Mouse (Mus musculus) embryonic facial prominence, embryonic 12.5 days (tissue): ENCODE data around the gene Dennd2d. TPM values are rescaled to one million over a fixed set of nuclear protein-coding genes. Genes with fewer than 3 reads are reported as not detected.

Experiments used
- ATAC-seq: fragments of 200-750 bp; cut with Nextera tagmentation; 2 replicates; pipeline ENCODE4 v1.8.0; 2017; ENCODE audit not compliant: insufficient number of reproducible peaks, insufficient read depth, low FRiP score, low TSS enrichment
- H3K27ac ChIP-seq: fragments of 300-500 bp; sonication (generic); 2 replicates; pipeline ENCODE4 v1.5.1; 2016; ENCODE audit warnings: mild to moderate bottlenecking
- H3K27me3 ChIP-seq: fragments of 300-500 bp; sonication (generic); 2 replicates; pipeline ENCODE4 v1.6.1; 2016; ENCODE audit warnings: mild to moderate bottlenecking, moderate library complexity
- H3K36me3 ChIP-seq: fragments of 300-500 bp; sonication (generic); 2 replicates; pipeline ENCODE4 v1.6.1; 2016; ENCODE audit warnings: mild to moderate bottlenecking
- H3K4me1 ChIP-seq: fragments of 300-500 bp; sonication (generic); 2 replicates; pipeline ENCODE4 v1.6.1; 2016
- H3K4me2 ChIP-seq: fragments of 300-500 bp; sonication (generic); replicated peaks from 2 replicates; pipeline ENCODE4 v1.6.1; 2016; ENCODE audit warnings: mild to moderate bottlenecking, moderate library complexity
- H3K4me3 ChIP-seq: fragments of 300-500 bp; sonication (generic); 2 replicates; pipeline ENCODE4 v1.5.1; 2016; ENCODE audit warnings: mild to moderate bottlenecking
- H3K9ac ChIP-seq: fragments of 300-500 bp; sonication (generic); 2 replicates; pipeline ENCODE4 v1.6.1; 2016; ENCODE audit warnings: mild to moderate bottlenecking, moderate library complexity
- H3K9me3 ChIP-seq: fragments of 300-500 bp; sonication (generic); 2 replicates; pipeline ENCODE4 v1.6.1; 2016; ENCODE audit warnings: mild to moderate bottlenecking, moderate library complexity
- WGBS: fragments of 180-500 bp; shearing (Covaris S2); methylation state at CpG from one replicate; pipeline ENCODE4 v1.1.7; 2016; 5-methylcytosine and 5-hydroxymethylcytosine counted together
- polyA plus RNA-seq: library from polyadenylated mRNA; unstranded; fragments of >200 nt; fragmentation: Nextera tagmentation; extraction: Ambion mirVana; gene quantifications from 2 replicates; pipeline ENCODE4 v1.2.1, GENCODE M21; 2016

Dennd2d gene
- polyA plus RNA-seq, 1 experiment from 2014 or later, result 1.3 TPM

DNA sequence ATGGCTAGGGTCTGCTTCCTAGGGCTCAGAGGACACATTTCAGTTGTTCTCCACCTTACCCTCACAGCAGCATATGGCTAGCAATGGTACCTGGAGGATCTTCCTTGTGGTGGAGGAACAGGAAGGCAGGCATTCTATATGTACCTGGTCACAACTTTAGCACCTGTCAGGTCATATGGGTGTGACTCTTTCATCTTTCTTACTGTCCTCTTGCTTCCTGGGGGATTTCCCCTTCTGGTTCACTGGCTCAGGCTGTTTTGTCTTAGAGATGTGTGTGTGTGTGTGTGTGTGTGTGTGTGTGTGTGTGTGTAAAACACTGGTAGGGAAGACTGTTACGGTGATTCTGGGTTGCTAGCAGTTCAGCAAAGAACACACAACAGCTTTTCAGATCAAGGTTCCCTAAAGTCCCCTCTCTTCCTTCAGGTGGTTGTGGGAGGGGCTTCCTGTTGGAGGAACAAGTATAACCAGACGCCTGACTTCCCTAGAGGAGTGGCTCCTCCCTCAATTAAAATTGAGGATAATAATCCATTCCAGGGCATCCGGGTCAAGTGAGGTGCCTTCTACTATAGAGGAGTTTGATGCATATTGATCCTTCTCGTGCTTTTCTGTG is 1.7 kb downstream of the Dennd2d start:
- no peak for ATAC-seq
- Histone ChIP-seq H3K4me1 (peaks cover 5% of the 10 kb centered on the region; the same call in 1 of the 2 replicates), H3K9ac (no peak overlapping the region), H3K36me3 (no peaks in the 10 kb centered on the region), H3K4me3 (no peak overlapping the region), H3K27me3 (peaks cover 14% of the 10 kb centered on the region), H3K4me2 (no peak overlapping the region), H3K27ac (no peak overlapping the region), H3K9me3 (no peaks in the 10 kb centered on the region)
- WGBS, result 61% methylated on average over 4 of the region's 4 CpGs

DNA sequence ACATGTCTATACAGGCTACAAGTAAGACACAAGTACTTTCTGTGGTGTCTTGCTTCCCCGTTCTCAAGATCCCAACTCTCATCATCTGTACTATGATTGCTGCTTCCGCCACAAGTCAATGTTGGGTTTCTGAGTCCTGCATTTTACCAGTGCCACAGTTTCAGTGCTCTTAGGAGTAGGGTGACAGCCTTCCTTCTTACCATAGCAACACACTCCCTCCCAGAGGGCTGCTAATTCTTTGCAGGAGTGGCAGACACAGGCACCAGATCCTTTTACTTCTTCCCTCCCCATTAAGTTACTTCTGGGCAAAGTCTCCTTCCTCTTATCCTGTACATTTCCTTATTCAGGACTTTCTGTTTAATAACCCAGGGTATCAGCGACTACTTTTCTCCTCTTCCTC is 2.7 kb downstream of the Dennd2d start:
- Histone ChIP-seq H3K27me3 (peaks cover 14% of the 10 kb centered on the region), H3K4me3 (no peak overlapping the region), H3K4me2 (no peak overlapping the region), H3K9me3 (no peaks in the 10 kb centered on the region), H3K9ac (no peak overlapping the region), H3K4me1 (peaks cover 5% of the 10 kb centered on the region; the same call in 1 of the 2 replicates), H3K27ac (no peak overlapping the region), H3K36me3 (no peaks in the 10 kb centered on the region)
- ATAC-seq, result no peak
- WGBS, result 81% methylated on average over 3 of the region's 3 CpGs

DNA sequence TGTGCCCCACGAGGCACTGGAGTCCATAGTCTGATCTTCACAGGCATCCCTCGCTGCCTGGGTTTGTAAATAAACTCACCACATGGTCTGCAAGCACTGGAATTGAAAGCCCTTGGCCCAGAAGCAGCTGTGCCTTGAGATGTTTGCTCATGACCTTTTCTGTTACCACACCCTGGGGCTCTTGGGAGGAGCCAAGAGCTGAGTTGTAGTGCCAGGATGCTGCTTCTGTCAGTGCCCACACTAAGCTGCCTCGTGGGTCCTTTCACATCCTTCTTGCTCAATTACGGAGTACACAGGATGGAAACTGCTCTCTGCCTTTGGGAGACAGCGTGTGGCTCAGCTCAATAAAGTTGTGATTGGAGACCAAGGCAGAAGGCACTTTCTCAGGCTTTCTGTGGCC is 3.6 kb downstream of the Dennd2d start:
- no peak overlapping the region for H3K27ac ChIP-seq
- H3K36me3 ChIP-seq, result no peaks in the 10 kb centered on the region
- 81% methylated on average over 5 of the region's 5 CpGs for WGBS
- H3K27me3 ChIP-seq, result peaks cover 14% of the 10 kb centered on the region
- no peak overlapping the region for H3K9ac ChIP-seq
- H3K4me3 ChIP-seq, result no peak overlapping the region
- no peak for ATAC-seq
- no peaks in the 10 kb centered on the region for H3K9me3 ChIP-seq
- H3K4me2 ChIP-seq, result no peak overlapping the region
- peaks cover 5% of the 10 kb centered on the region; the same call in 1 of the 2 replicates for H3K4me1 ChIP-seq

DNA sequence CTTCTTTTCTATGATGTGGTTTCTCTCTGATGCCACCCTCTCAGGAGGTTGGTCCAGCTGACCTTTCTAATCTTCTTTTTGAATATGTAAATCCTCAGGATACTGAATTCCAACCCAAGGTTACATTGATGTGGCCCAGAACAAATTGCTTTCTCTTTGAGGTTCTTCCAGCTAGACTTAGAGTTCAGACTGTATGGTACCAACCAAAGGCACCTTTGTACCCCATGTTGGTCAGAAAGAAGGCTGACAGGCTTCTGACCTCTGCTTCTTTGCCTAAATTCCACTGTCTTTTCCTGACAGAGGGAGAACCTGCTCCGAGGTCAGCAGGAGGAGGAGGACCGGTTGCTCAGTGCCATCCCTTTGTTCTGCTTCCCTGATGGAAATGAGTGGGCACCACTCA is 5.3 kb downstream of the Dennd2d start:
- peaks cover 1% of the 10 kb centered on the region; the same call in 1 of the 2 replicates for H3K27me3 ChIP-seq
- H3K4me1 ChIP-seq, result peaks cover 4% of the 10 kb centered on the region; the same call in 1 of the 2 replicates
- H3K9me3 ChIP-seq, result no peaks in the 10 kb centered on the region
- H3K4me3 ChIP-seq, result no peak overlapping the region
- no peak for ATAC-seq
- no peak overlapping the region for H3K9ac ChIP-seq
- 87% methylated on average over 2 of the region's 2 CpGs for WGBS
- H3K4me2 ChIP-seq, result no peak overlapping the region
- H3K36me3 ChIP-seq, result no peaks in the 10 kb centered on the region
- H3K27ac ChIP-seq, result no peak overlapping the region

DNA sequence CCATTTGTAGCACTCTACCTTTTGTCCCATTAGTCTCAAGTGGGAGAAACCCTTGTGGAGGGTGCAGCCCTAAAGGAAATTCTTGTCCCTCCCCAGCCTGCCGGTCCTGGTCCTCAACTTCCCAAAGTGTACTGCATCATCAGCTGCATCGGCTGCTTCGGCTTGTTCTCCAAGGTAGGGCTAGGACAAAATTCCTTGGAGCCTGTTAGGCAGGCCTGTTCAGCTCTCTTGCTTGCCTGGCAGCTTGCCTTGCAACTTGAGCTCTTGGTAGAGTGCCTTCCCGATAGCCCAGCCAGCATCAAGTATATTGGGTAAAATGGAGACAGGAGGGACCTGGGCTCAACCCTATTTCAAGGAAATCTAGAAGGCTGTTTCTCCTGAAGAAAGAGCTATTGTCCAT is 8.0 kb downstream of the Dennd2d start:
- H3K4me1 ChIP-seq, result no peaks in the 10 kb centered on the region
- no peaks in the 10 kb centered on the region for H3K9me3 ChIP-seq
- H3K4me3 ChIP-seq, result no peak overlapping the region
- no peaks in the 10 kb centered on the region for H3K27me3 ChIP-seq
- H3K9ac ChIP-seq, result no peak overlapping the region
- no peaks in the 10 kb centered on the region for H3K36me3 ChIP-seq
- no peak overlapping the region for H3K4me2 ChIP-seq
- no peak for ATAC-seq
- H3K27ac ChIP-seq, result no peak overlapping the region
- WGBS, result 80% methylated on average over 4 of the region's 4 CpGs

DNA sequence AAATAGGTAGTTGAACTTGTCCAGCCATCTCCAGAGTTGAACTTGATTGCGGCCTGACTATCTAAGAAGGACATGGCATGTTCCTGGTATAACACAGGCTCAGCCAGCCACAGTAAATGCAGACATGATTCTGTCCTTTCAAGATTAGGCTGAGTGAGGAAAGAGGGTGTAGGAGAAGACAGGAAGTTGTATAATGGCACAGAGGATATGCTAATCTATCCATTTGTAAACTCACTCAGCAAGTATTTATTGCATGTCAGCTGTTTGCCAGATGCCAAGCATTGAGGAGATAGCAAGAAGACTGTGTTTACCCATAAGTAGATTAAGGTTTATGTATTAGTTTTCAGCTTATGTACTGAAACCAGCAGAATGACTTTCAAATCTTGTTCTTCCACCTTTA is 10.5 kb downstream of the Dennd2d start:
- no peak for ATAC-seq
- H3K27ac ChIP-seq, result no peak overlapping the region
- H3K4me3 ChIP-seq, result no peak overlapping the region
- no peaks in the 10 kb centered on the region for H3K36me3 ChIP-seq
- no peak overlapping the region for H3K4me2 ChIP-seq
- H3K9ac ChIP-seq, result no peak overlapping the region
- no peaks in the 10 kb centered on the region for H3K4me1 ChIP-seq
- H3K9me3 ChIP-seq, result no peaks in the 10 kb centered on the region
- WGBS, result 89% methylated on average over 1 of the region's 1 CpGs
- no peaks in the 10 kb centered on the region for H3K27me3 ChIP-seq

DNA sequence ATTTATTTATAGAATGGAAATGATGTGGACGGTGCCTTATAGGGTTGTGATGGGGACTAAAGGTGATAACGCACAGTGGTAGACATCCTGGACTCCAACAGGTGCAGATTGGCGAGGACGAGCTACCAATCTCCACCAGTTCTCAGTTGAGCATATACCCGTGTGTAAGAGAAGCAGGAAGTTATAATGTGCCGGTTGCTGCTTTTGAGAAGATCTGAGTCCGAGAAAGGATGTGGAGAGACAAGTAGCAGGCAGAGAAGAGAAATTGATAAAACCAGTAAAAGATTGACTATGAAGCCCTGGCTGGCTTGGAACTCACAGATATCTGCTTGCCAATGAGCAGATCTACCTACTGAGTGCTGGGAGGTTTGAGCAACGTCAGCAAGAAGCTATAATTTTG is 11.0 kb downstream of the Dennd2d start:
- Histone ChIP-seq H3K4me2 (no peak overlapping the region), H3K9ac (no peak overlapping the region), H3K9me3 (no peaks in the 10 kb centered on the region), H3K4me3 (no peak overlapping the region), H3K27me3 (no peaks in the 10 kb centered on the region), H3K36me3 (no peaks in the 10 kb centered on the region), H3K27ac (no peak overlapping the region), H3K4me1 (no peaks in the 10 kb centered on the region)
- no peak for ATAC-seq
- WGBS, result 90% methylated on average over 8 of the region's 8 CpGs

DNA sequence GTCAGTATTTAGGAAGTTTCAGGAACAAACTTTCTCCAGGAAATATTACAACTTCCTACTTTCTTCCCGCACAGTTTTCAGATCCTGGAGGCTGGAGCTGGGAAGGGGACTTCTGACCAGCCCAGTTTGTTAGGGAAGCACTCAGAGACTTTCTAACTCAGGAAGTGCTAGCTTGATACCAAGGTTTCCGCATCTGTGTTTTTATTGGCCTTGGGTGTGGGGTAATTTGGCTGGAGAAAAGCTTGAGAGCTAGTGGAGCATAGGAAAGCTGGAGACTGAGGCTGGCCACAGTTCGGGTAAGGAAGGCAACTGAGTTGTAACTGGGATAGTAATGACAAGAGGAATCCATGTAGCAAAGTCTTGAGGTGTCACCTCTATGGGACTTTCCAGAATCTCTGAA is 11.7 kb downstream of the Dennd2d start:
- no peak overlapping the region for H3K4me3 ChIP-seq
- H3K9me3 ChIP-seq, result no peaks in the 10 kb centered on the region
- no peaks in the 10 kb centered on the region for H3K36me3 ChIP-seq
- H3K4me1 ChIP-seq, result no peaks in the 10 kb centered on the region
- no peak overlapping the region for H3K9ac ChIP-seq
- H3K27ac ChIP-seq, result no peak overlapping the region
- H3K4me2 ChIP-seq, result no peak overlapping the region
- H3K27me3 ChIP-seq, result no peaks in the 10 kb centered on the region
- 79% methylated on average over 3 of the region's 3 CpGs for WGBS
- no peak for ATAC-seq

DNA sequence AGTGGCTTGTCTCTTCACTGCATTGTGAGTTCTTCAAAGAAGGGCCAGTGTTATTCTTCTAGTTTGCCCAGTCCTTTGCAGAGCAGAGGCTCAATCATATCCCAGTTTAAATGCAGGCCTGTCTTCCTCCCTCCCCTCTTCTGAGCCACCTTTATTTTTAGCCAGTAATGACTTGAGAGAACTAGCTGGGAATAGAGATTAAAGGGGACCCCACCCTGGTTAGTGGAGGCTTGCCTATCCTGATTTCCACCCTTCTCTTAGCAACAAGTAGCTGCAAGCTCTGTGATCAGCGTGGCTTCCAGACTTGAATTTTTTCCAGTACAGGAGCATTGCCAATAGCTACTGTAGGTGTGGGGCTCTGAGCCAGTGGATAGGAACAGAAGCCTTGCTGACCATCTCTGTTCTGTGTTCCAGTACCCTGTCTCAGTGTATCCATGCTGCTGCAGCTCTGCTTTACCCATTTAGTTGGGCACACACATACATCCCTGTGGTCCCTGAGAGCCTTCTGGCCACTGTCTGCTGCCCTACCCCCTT is 12.3 kb downstream of the Dennd2d start:
- Histone ChIP-seq H3K9ac (no peak overlapping the region), H3K36me3 (no peaks in the 10 kb centered on the region), H3K9me3 (no peaks in the 10 kb centered on the region), H3K4me3 (no peak overlapping the region), H3K27me3 (no peaks in the 10 kb centered on the region), H3K27ac (no peak overlapping the region), H3K4me2 (no peak overlapping the region), H3K4me1 (no peaks in the 10 kb centered on the region)
- ATAC-seq, result no peak
- WGBS, result 91% methylated on average over 1 of the region's 1 CpGs

DNA sequence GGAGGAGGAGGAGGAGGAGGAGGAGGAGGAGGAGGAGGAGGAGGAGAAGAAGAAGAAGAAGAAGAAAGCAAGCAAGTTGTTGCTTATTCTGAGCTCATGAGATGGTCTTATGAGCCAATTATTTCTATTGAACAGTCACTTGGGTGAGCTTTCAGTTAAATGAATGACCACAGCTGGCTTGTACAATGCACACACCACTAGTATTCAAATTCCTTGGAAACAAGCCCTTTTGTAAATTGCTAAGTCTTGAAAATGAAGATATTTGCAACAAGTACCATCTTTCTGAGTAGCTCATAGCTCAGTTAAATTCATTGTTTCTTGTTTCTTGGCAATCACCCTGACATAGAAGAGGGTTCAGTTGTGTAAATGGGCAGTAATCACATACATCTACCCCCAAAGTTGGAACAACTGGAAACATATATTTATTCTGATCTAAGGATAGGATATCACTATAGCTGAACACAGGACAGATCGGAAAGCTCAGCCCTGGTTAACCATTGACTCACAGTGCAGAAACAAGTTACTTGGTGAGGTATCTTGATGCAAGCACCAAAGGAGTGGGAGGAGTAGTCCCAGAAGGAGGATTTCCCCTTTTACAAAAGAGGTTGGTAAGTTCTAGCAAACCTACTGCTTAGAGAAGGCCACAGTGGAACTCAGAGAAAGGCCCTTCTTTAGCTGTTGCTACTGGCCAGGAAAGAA is 13.3 kb downstream of the Dennd2d start:
- H3K9ac ChIP-seq, result no peak overlapping the region
- no peaks in the 10 kb centered on the region for H3K27me3 ChIP-seq
- H3K4me3 ChIP-seq, result no peak overlapping the region
- no peak for ATAC-seq
- no peaks in the 10 kb centered on the region for H3K36me3 ChIP-seq
- WGBS, result 91% methylated on average over 1 of the region's 1 CpGs
- H3K9me3 ChIP-seq, result no peaks in the 10 kb centered on the region
- no peak overlapping the region for H3K4me2 ChIP-seq
- no peaks in the 10 kb centered on the region for H3K4me1 ChIP-seq
- H3K27ac ChIP-seq, result no peak overlapping the region

DNA sequence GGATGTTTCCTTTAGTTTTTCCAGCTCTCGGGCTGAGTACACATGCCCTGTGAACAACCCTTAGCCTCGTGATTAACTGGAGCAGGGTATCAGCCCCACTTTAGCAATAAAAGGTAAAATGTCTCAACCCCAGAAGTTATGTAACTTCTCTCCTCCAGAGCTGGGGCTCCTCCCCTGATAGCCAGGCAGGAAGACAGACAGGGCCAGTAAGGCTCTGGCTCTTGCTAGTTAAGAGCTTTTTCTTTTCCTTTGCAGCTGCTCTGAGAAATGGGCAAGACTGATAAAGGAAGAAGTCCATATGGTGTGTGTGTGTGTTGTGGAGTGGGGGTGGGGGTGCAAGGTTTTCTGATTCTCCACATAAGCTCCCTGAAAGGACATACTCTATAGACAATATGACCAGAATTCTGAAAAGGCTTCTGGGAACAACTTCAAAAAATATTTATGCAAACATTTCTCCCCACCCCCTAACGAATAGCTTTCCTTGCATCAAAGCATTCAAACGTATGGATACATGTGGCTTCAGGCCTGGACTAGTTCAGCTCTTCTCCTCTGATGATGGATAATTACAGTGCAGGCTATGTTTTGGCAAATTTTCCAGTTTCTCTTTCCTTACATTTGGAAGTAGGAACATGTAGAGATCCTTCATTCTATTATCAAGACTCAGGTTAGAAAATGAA is 14.0 kb downstream of the Dennd2d start:
- Histone ChIP-seq H3K4me3 (no peak overlapping the region), H3K4me1 (no peaks in the 10 kb centered on the region), H3K4me2 (no peak overlapping the region), H3K27me3 (no peaks in the 10 kb centered on the region), H3K9ac (no peak overlapping the region), H3K27ac (no peak overlapping the region), H3K9me3 (no peaks in the 10 kb centered on the region), H3K36me3 (no peaks in the 10 kb centered on the region)
- 66% methylated on average over 4 of the region's 4 CpGs for WGBS
- ATAC-seq, result no peak

DNA sequence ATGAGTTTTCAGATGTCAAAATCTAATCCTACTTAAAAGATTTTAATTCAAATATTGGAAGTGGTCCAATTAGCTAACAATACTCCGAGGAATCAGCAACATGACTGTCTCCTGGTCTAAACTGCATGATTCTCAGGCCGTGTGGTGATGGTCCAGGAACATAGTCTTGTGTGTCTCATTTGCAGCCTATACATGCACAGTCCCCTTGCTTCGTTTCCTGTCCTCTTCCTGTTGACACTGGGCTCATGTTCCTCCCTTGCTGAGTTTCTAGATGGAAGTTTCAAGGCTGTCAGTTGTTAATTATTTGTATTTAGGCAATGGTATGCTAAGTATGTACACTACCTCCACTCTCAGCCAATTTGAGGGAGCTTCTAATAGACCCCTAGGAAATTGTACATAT is 14.8 kb downstream of the Dennd2d start:
- no peak for ATAC-seq
- Histone ChIP-seq H3K27me3 (no peaks in the 10 kb centered on the region), H3K9me3 (no peaks in the 10 kb centered on the region), H3K36me3 (no peaks in the 10 kb centered on the region), H3K4me1 (no peaks in the 10 kb centered on the region), H3K27ac (no peak overlapping the region), H3K9ac (no peak overlapping the region), H3K4me3 (no peak overlapping the region), H3K4me2 (no peak overlapping the region)
- 67% methylated on average over 3 of the region's 3 CpGs for WGBS
